Mouse (Mus musculus) kidney, postnatal 25 days (tissue): ENCODE results near the gene Timm23.
"Not testable (repeated sequence)": the region's sequence is repeated elsewhere in the genome, so short reads cannot be mapped to it uniquely, and the experiment has no call there.

Source experiments
- DNase-seq, 2 experiments: peaks; one replicate each; pipeline ENCODE4 v3.0.0; 2021; ENCODE audit warnings: mixed read lengths in 2 of 2

Gene Timm23

GRCm38 (mm10) chr14:32201791-32202451, at the start of gene Timm23, which contains the start of gene Parg:
Gene Timm23 (minus strand): TSS chr14:32201898.
Gene Parg (plus strand): TSS chr14:32201949.
- DNase-seq: peak; percentile 90 to 95

DNA sequence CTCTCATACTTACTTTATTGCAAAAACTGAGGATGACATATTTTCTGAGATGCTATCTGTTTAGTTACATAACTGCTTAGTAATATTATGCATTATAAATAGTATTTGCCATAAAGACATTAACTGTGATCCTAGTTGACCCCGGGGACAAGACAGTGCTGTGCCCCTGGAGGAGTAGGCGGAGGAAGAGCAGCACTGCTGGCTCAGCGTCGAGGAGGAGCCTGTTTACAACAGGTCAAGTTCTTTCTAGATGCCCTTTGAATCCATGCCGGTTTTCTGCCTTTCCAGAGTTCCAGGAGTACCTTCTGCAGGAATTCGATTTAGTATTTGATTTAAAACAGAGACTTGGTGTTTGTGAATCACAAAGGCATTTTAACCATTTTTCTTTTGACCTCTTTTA, 47.9 kb upstream of the Timm23 start:
- peak; percentile 44 to 76 for DNase-seq

DNA sequence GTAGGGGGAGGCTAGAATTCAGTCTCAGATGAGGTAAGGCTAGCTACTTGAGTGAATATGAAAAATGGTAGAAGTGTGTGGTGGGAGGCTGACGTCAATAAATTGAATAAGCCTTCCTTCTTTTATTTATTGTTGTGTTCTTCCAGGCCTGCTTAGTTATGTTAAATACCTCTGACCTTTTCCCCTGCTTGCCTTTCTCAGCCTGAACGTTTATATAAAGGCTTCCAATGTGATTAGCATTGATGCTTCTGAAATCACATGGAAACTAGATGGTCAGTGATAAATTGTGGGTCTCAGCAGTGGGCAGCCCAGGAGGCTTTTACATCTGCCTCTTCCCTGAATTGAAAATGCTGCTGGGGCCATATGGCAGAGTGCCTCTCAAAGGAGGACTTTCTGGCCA, 44.3 kb upstream of the Timm23 start:
- no peak for DNase-seq

GRCm38 (mm10) chr14:32242401-32242800, 40.7 kb upstream of the Timm23 start:
- no peak for DNase-seq

- DNase-seq: peak; percentile 49 to 82
Observed at GRCm38 (mm10) chr14:32228996-32229395, 27.3 kb upstream of the Timm23 start.

DNA sequence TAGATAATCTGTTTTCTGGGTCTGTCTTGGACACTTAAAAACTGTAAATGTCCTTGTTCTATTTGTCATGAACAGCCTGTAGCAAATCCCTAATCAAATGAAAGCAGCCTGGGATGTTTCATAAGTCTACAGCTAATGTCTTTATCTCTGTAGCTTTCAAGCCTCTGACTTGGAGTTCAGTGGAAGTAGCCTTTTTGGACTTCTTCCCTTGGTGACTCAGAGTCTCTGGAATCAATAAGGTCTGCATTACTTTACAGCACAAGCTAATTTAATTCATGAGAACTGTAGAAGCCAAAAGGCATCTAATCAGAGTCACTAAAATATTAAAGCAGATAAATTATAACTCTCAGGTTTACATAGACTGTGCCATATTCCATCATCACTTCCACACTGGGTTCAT, 24.9 kb upstream of the Timm23 start:
- no peak for DNase-seq

DNA sequence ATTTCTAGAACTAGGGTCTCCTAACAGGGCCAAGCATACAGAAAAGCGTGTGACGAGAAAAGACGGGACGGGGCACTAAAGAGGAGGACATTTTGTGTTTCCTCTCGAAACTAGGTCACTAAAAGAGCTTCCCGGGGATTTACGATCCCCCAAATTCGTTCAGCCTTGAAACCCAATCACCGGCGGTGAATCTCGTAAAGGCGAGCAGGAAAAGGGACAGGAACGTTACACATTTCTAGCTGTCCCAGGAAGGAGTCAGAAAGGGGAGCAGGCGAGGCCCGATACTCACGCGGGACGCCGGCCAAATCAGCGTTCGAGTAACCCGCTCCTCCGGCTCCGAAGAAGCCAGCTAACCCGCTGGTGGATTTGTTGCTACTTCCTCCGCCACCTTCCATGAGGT, 344 bp downstream of the Timm23 start:
- no peak for DNase-seq

GRCm38 (mm10) chr14:32193557-32193956, 8.1 kb downstream of the Timm23 start:
- not testable (repeated sequence) for DNase-seq

DNA sequence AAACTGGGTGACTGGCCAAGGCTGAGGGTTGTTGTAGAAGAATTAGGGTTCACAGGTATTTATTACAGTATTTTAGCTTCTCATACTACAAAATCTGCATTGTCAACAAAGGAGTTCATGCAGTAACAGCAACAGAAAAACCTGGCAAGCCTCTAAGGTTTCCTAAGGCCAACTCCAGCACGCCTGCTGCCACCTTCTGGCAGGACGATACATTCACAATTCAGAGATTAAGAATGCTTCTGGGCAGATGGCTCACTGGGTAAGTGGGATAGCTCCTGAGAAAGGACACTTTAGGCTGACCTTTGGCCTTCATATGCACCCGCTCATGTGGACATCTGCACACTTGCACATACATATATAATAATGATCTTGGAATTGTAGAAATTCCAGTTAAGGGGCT, 9.3 kb downstream of the Timm23 start:
- peak; percentile 65 to 73 for DNase-seq

- no peak for DNase-seq
Observed at GRCm38 (mm10) chr14:32191926-32192325, 9.8 kb downstream of the Timm23 start.

GRCm38 (mm10) chr14:32190627-32191391, 10.9 kb downstream of the Timm23 start:
- DNase-seq: no peak

GRCm38 (mm10) chr14:32183846-32184245, 17.9 kb downstream of the Timm23 start:
- no peak for DNase-seq

DNA sequence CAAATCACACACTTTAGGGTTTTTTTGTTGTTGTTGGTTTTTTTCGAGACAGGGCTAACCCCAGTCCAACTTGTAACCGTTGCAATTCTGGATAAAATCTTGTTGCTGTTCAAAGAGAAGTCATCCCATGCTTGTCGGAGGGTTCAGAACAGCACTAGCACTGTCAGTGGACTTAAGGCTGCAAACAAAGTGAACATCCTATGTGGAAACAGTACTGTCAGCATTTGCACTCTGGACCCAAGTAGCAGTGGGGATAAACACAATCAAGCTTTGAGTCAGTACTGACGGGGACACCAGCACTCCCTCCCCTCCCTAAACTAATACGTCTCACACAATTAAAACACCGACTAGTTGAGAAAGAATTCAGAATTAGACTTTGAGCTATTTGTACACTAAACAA, 20.8 kb downstream of the Timm23 start:
- DNase-seq: peak; percentile 7 to 60

- DNase-seq: peak; percentile 9 to 57
Observed at GRCm38 (mm10) chr14:32179393-32180195, 22.1 kb downstream of the Timm23 start.

GRCm38 (mm10) chr14:32176590-32176989, 25.1 kb downstream of the Timm23 start:
- DNase-seq: not testable (repeated sequence)

GRCm38 (mm10) chr14:32175310-32175709, 26.4 kb downstream of the Timm23 start:
- no peak for DNase-seq

DNA sequence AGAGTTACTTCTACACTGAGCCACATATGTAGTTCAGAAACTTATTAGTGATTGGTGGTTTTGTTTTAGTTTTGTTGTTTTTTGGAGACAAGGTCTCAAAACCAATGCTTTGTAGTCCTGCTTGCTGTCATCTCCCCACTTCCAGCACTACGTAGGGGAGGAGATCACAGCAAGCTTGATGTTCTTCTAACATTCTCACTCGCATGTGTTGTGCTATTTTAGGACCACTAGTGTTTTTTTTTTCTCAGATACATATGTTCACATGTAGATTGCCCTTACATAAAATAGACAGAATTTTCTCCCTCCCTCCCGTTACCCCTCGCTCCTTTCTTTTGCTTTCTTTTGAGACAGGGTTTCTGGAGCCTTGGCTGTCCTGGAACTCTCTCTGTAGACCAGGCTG, 31.6 kb downstream of the Timm23 start:
- DNase-seq: no peak

- no peak for DNase-seq
Observed at GRCm38 (mm10) chr14:32168653-32169231, 33.0 kb downstream of the Timm23 start.

GRCm38 (mm10) chr14:32167326-32167725, 34.4 kb downstream of the Timm23 start:
- DNase-seq: no peak

DNA sequence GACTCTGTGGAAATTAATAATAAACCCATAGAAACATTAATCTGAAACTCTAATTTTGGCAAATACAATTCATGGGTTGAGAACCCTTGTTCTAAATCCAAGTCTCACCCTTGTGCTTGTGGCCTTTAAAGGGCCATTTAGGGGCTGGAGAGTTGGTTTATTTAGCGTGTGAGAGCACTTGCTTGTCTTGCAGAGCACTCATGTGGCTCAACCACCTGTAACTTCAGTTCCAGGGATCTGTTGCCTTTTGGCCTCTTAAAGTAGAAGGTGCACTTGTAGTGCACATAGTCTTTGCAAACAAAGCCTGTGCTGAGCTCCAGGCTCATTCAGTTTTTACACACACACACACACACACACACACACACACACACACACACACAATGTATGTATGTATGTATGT, 34.9 kb downstream of the Timm23 start:
- no peak for DNase-seq

- DNase-seq: no peak
Observed at GRCm38 (mm10) chr14:32166062-32166441, 35.6 kb downstream of the Timm23 start.

DNA sequence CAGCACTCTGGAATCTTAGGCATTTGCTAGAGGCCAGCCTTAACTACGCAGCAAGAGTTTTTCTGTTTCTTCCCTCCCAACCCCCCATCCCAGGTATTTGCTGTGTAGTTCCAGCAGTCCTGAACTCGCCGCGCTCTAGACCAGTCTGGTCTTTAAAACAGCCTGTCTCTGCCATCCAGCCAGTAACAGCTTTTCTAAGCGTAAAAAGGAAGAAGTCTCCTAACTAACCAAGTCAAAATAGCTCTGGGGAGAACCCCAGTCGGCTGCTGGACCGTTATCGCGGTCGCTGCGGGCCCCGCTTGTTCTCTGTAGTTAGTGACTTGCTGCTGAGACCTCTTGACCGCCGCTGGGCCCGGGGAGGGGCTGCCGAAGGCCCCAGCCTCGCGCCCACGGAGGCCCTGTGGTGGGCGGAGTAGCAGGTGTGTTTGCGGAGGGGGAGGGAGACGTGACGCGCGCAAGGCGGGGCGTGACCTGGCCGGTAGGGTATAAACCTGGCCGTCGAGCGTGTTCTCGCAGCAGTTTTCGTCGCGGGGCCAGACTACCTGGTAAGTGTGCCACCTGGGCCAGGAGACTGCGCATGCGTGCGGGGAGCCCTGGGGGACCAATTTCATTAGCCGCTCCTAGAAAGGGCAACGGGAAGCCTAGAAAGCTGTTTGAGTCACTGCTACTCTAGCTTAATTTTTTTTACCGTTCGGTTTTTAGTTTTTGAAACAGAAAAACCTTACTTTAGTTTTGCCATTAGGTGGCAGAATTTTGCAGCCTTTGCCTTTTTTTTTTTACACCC, 36.2 kb downstream of the Timm23 start:
- DNase-seq: peak; percentile 91 to 96
